Mouse (Mus musculus) G1E (cell line): ENCODE results near the gene Prepl.

Source experiments
- CTCF ChIP-seq: IDR thresholded peaks from 2 replicates; pipeline ENCODE4 v1.5.1; 2012; ENCODE audit warnings: low read depth, low read length, inconsistent platforms, mixed read lengths
- GATA1 ChIP-seq: IDR thresholded peaks from 2 replicates; pipeline ENCODE4 v1.6.1; 2012; ENCODE audit warnings: borderline replicate concordance, low read length, inconsistent platforms, mixed read lengths

DNA sequence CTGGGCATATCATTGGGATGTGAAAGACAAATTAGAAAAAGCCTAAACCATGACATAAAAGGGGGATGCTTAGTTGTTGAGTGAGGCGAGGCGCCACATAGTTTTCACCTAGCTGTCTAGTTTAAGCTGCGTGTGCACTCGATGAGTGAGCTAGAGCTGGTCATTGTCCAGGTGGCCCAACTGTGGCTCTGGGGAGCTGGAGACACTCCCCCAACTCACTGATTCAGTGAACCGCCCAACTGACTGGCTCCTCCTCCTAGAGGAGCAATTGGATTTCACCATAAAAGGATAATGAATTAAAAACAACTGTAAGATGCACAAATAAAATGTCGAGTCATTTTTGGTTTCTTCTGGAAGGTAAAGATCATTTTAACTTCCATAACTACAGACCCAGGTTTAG, 1.0 kb downstream of the Prepl start:
- TF ChIP-seq CTCF (no peak), GATA1 (no peak)
